Mouse (Mus musculus) embryonic facial prominence, embryonic 11.5 days (tissue): Measurements from ENCODE around the gene Mri1. TPM values are rescaled to one million over a fixed set of nuclear protein-coding genes. Genes with fewer than 3 reads are reported as not detected.

Source experiments
- ATAC-seq: fragments of 200-750 bp; cut with Nextera tagmentation; replicated peaks from 2 replicates; pipeline ENCODE4 v1.8.0; 2017; ENCODE audit warnings: low read depth; ENCODE audit not compliant: insufficient number of reproducible peaks, low FRiP score, low TSS enrichment
- DNase-seq: peaks from one replicate; pipeline ENCODE4 v3.0.0-alpha.2; 2015; ENCODE audit warnings: low spot score
- H3K27ac ChIP-seq: fragments of 300-500 bp; sonication (generic); replicated peaks from 2 replicates; pipeline ENCODE4 v1.5.1; 2014; ENCODE audit warnings: mild to moderate bottlenecking, low read depth, low read length, control low read depth
- H3K27me3 ChIP-seq: fragments of 300-500 bp; sonication (generic); 2 replicates; pipeline ENCODE4 v1.6.1; 2014; ENCODE audit warnings: mild to moderate bottlenecking, low read length, moderate library complexity, mixed read lengths; ENCODE audit not compliant: control insufficient read depth, insufficient read depth
- H3K36me3 ChIP-seq: fragments of 300-500 bp; sonication (generic); replicated peaks from 2 replicates; pipeline ENCODE4 v1.6.1; 2014; ENCODE audit warnings: low read depth, mild to moderate bottlenecking, low read length, moderate library complexity, mixed read lengths; ENCODE audit not compliant: control insufficient read depth, insufficient read depth
- H3K4me1 ChIP-seq: fragments of 300-500 bp; sonication (generic); 2 replicates; pipeline ENCODE4 v1.6.1; 2014; ENCODE audit warnings: low read length, mixed read lengths; ENCODE audit not compliant: control insufficient read depth, insufficient read depth
- H3K4me2 ChIP-seq: fragments of 300-500 bp; sonication (generic); 2 replicates; pipeline ENCODE4 v1.6.1; 2014; ENCODE audit warnings: low read depth, mild to moderate bottlenecking, control low read depth, low read length, moderate library complexity
- H3K4me3 ChIP-seq: fragments of 300-500 bp; sonication (generic); 2 replicates; pipeline ENCODE4 v1.5.1; 2014; ENCODE audit warnings: low read depth, low read length, control low read depth
- H3K9ac ChIP-seq: fragments of 300-500 bp; sonication (generic); replicated peaks from 2 replicates; pipeline ENCODE4 v1.6.1; 2014; ENCODE audit warnings: mild to moderate bottlenecking, control low read depth, low read length
- H3K9me3 ChIP-seq: fragments of 300-500 bp; sonication (generic); replicated peaks from 2 replicates; pipeline ENCODE4 v1.6.1; 2016; ENCODE audit warnings: mild to moderate bottlenecking, low read length, inconsistent platforms, mixed read lengths; ENCODE audit not compliant: control insufficient read depth
- WGBS: fragments of 180-500 bp; shearing (Covaris S2); extraction: QIAGEN DNeasy Blood & Tissue Kit; methylation state at CpG from one replicate; pipeline ENCODE4 v1.1.7; 2014; 5-methylcytosine and 5-hydroxymethylcytosine counted together
- polyA plus RNA-seq: library from polyadenylated mRNA; unstranded; fragments of >200 nt; fragmentation: Nextera tagmentation; extraction: Ambion mirVana; gene quantifications from 2 replicates; pipeline ENCODE4 v1.2.1, GENCODE M21; 2014

Gene Mri1
- polyA plus RNA-seq, 1 experiment from 2014 or later, result 50.6 TPM

DNA sequence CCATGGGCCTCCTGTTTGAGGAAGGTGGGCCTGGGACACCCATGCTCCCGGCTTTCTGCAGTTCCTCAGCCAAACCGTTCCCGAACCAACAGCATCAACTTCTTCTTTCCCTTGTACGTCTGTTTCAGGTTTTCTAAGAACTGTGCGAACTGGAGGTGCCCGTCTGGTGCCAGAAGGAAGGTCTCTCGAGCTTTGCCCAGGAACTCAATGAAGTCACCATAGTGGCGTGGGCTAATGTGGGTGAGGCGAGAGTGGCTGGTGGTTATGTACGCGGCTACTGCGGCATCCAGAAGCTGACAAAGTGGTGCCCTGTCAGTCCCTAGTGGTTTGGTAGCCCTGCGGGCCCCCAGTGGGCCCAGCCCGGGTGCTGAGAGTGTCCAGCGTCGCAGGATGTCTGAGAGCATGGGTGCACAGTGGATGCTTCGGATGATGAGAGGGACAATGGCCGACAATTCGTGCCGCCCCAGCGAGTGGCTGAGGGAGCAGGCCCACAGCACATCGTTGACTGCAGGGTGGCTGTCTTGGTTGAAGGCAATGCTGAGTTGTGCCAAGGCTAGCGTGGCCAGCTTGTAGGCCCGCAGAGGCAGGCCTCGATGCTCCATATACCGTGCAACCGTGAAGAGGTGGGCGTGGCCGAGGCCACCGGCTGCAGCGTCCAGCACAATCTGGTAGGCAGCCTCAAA is 45.1 kb downstream of the Mri1 start:
- Histone ChIP-seq H3K4me1 (no peaks in the 10 kb centered on the region; the same call in 1 of the 2 replicates), H3K27me3 (no peaks in the 10 kb centered on the region), H3K4me3 (no peak overlapping the region), H3K36me3 (peaks cover 16% of the 10 kb centered on the region), H3K4me2 (no peak overlapping the region), H3K9me3 (no peaks in the 10 kb centered on the region), H3K9ac (no peak overlapping the region), H3K27ac (no peak overlapping the region)
- 93% methylated on average over 31 of the region's 31 CpGs for WGBS
- DNase-seq, result no peak
- ATAC-seq, result no peak

DNA sequence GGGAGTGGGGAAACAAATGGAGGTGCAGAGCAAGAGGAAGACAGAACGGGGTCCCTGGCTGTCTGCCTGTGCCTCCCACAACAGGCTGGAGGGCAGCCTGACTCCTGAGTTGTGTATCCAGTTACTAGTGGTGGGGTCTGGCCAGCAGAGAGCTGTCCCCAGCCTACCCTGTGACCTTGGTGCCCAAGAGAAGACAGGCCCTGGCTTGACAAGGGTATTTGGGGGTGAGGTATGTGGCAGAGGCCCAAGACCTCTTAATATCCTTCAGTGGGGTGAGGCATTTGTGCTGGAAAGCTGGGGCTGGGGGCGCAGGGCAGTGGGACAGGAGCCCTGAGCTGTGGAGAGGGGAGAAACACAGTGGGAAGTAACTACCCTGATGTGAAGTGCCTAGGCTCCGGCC is 45.9 kb downstream of the Mri1 start:
- Histone ChIP-seq H3K4me3 (no peak overlapping the region), H3K4me2 (no peak overlapping the region), H3K9me3 (no peaks in the 10 kb centered on the region), H3K27ac (no peak overlapping the region), H3K9ac (no peak overlapping the region), H3K27me3 (no peaks in the 10 kb centered on the region), H3K4me1 (no peaks in the 10 kb centered on the region; the same call in 1 of the 2 replicates), H3K36me3 (peaks cover 16% of the 10 kb centered on the region)
- WGBS, result 94% methylated on average over 3 of the region's 3 CpGs
- ATAC-seq (no peak), DNase-seq (no peak)

DNA sequence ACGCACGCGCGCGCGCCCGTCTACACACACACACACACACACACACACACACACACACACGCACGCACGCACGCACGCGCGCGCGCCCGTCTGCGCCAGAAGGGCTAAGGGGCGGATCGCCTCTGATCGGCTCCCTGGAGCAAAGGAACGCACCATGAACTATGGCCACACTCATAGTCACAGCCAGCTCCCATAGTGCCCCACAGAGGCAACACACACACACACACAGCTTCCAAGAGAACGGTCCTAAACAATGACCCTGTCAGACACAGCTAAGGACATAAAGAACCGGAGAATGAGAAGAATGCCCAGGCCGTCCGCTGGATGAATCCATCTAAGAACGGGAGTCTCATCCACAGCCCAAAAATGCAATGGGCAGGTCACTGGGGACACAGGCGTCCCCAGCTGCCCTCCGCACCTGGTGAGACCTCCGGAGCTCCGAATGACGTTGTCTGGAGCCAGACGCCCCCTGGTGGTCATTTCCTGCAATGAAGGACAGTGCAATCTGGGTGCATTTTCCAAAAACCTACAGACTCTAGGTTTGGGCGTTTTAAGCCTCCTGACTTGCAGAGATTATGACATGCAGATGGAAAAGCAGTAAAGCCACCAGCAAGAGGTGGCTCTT is 46.8 kb downstream of the Mri1 start:
- DNase-seq (peak; percentile 86), ATAC-seq (no peak)
- no peaks in the 10 kb centered on the region for H3K9me3 ChIP-seq
- no peak overlapping the region for H3K9ac ChIP-seq
- no peaks in the 10 kb centered on the region; the same call in 1 of the 2 replicates for H3K4me1 ChIP-seq
- peaks cover 16% of the 10 kb centered on the region for H3K36me3 ChIP-seq
- no peak overlapping the region for H3K4me3 ChIP-seq
- H3K27me3 ChIP-seq, result no peaks in the 10 kb centered on the region
- WGBS, result 57% methylated on average over 34 of the region's 34 CpGs
- no peak overlapping the region for H3K27ac ChIP-seq
- no peak overlapping the region for H3K4me2 ChIP-seq

DNA sequence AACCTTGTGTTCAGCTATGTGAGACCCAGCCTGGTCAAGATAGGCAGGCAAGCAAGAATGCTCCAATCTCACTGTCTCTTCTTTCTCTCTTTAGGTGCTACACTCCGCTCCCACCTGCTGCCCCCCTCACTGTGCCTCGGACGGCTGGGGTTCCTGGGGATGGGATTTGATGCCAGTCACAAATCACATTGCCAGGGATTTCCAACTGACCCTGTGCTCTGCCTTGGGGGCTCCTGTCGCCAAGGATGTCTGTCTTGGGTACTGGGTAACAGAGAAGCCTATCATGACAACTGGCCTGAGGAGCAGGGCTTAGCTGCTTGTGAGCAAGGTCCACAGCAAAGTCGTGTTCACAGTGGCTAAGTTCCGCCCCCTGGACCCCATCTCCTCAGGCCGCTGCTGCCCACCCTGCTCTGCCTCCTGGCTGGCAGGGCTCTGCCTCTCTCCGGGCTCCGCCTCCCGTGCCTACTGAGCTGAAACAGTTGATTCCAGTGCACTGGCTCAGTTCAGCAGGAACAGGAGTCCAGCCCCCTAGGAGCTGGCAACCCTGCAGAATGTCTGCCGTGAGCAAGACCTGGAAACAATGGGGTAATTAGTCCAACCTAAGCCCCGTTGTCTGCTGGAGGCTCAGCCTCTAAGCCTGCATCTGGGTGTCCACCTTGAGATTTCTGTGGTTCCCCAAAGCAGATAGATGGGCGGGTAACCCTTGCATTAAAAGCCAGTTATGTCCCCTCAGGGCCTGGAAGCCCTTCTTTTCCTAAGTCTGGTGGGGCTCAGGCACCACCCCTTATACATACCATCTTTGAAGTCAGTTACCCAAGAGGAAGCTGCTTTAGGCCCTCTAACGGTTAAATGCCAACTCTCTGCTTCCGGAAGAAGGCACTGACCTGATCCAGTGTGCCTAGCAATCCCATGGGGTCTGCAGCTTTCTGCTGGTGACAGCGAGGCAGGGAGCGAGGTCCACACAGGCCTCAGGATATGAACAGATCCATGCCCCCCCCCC is 48.4 kb downstream of the Mri1 start:
- Histone ChIP-seq H3K9me3 (no peaks in the 10 kb centered on the region), H3K9ac (no peak overlapping the region; the same call in 1 of the 2 replicates), H3K4me3 (no peak overlapping the region), H3K27me3 (no peaks in the 10 kb centered on the region), H3K4me2 (no peak overlapping the region), H3K36me3 (peaks cover 16% of the 10 kb centered on the region), H3K4me1 (no peaks in the 10 kb centered on the region; the same call in 1 of the 2 replicates), H3K27ac (no peak overlapping the region)
- no peak for DNase-seq
- no peak for ATAC-seq
- 49% methylated on average over 17 of the region's 17 CpGs for WGBS

DNA sequence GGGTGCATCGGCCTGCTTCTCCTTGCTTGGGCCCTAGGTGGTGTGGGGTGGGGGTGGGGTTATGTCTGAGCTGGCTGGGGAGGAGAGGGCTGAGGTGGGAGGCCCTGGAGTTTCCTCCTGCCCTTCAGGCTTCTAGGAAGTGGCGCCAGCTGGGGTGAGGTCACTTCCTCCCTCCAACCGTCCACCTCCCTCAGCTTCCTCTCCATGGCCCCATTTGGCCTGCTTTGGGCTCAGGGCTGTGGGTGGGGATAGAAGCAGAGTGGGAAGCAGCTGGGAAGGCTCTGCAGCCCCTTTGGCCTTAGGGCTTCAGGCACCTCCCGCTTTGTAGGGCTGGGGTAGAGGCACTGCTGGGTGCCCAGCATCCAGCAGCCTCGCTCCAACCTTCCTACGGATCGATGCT is 49.3 kb downstream of the Mri1 start:
- H3K4me3 ChIP-seq, result no peak overlapping the region
- no peak for DNase-seq
- H3K27me3 ChIP-seq, result no peaks in the 10 kb centered on the region
- H3K9ac ChIP-seq, result no peak overlapping the region; the same call in 1 of the 2 replicates
- H3K4me2 ChIP-seq, result no peak overlapping the region
- 62% methylated on average over 7 of the region's 7 CpGs for WGBS
- H3K4me1 ChIP-seq, result no peaks in the 10 kb centered on the region; the same call in 1 of the 2 replicates
- no peaks in the 10 kb centered on the region for H3K9me3 ChIP-seq
- H3K27ac ChIP-seq, result no peak overlapping the region
- no peak for ATAC-seq
- H3K36me3 ChIP-seq, result peaks cover 14% of the 10 kb centered on the region

DNA sequence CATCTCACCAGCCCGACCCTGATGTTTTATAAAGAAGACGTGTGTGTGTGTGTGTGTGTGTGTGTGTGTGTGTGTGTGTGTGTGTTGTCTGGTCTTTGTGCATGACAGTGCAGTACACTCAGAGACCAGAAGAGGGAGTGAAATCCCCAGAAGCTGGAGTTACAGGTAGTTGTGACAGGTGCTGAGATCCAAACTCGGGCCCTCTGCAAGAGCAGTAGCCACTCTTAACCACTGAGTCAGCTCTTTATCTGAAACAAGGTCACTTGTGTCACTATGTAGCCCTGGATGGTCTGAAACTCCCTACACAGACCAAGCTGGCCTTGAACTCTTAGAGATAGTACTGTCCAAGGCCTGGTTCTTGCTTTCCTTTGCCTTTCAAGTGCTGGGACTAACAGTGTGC is 50.5 kb downstream of the Mri1 start:
- no peak overlapping the region for H3K4me2 ChIP-seq
- no peak overlapping the region for H3K9ac ChIP-seq
- no peaks in the 10 kb centered on the region for H3K27me3 ChIP-seq
- H3K27ac ChIP-seq, result no peak overlapping the region
- no peak overlapping the region for H3K4me3 ChIP-seq
- H3K9me3 ChIP-seq, result no peaks in the 10 kb centered on the region
- DNase-seq, result no peak
- ATAC-seq, result no peak
- H3K4me1 ChIP-seq, result no peaks in the 10 kb centered on the region; the same call in 1 of the 2 replicates
- 90% methylated on average over 3 of the region's 3 CpGs for WGBS
- peaks cover 6% of the 10 kb centered on the region for H3K36me3 ChIP-seq

DNA sequence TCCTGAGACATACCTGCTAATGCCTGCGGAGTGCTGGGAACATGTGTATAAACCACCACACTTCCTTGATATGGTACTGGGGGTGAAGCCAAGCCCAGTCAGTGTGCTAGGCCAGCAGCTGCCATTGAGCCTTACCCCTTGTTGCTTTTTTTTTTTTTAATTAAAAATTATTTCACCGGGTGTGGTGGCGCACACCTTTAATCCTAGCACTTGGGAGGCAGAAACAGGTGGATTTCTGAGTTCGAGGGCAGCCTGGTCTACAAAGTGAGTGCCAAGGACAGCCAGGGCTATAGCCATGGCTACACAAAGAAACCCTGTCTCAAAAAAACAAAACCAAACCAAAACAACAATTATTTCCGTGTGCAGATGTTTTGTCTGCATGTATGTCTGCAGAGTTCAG is 52.1 kb downstream of the Mri1 start:
- H3K27ac ChIP-seq, result no peak overlapping the region
- no peak overlapping the region for H3K4me3 ChIP-seq
- H3K4me1 ChIP-seq, result peaks cover 7% of the 10 kb centered on the region
- no peaks in the 10 kb centered on the region for H3K36me3 ChIP-seq
- no peaks in the 10 kb centered on the region for H3K27me3 ChIP-seq
- ATAC-seq (no peak), DNase-seq (no peak)
- no peak overlapping the region for H3K9ac ChIP-seq
- WGBS, result 90% methylated on average over 5 of the region's 5 CpGs
- H3K9me3 ChIP-seq, result no peaks in the 10 kb centered on the region
- no peak overlapping the region for H3K4me2 ChIP-seq
